Mouse (Mus musculus): Measurements from ENCODE around the gene Uxs1. TPM values are rescaled to one million over a fixed set of nuclear protein-coding genes. Genes with fewer than 3 reads are reported as not detected.

Gene Uxs1
- total and polyA plus RNA-seq, 2 experiments from 2014 or later, result 5.3 to 10.4 TPM

- H3K9ac ChIP-seq (replicated peaks; ENCODE audit: low read depth, low read length), result no peak overlapping the region
- H3K4me2 ChIP-seq (ENCODE audit: low read depth, low read length), result no peak overlapping the region
- ATAC-seq (ENCODE audit: insufficient read depth, low read depth) (no peak), DNase-seq (ENCODE audit: low spot score) (no peak)
- H3K4me3 ChIP-seq (ENCODE audit: low read depth, low read length), result no peak overlapping the region
- peaks cover 16% of the 10 kb centered on the region for H3K36me3 ChIP-seq (replicated peaks; ENCODE audit: control insufficient read depth, insufficient read depth, low read length)
- TF ChIP-seq CTCF (IDR thresholded peaks at IDR 0.05; ENCODE audit: low read depth), result no peak
- TF ChIP-seq EP300 (IDR thresholded peaks at IDR 0.05; ENCODE audit: low read depth), result no peak
- no peaks in the 10 kb centered on the region for H3K4me1 ChIP-seq (ENCODE audit: control insufficient read depth, insufficient read depth)
- H3K27me3 ChIP-seq (ENCODE audit: control insufficient read depth, insufficient read depth, low read length), result no peaks in the 10 kb centered on the region
- no peaks in the 10 kb centered on the region for H3K9me3 ChIP-seq (replicated peaks; ENCODE audit: control insufficient read depth, low read length)
- 83% methylated on average over 8 of the region's 8 CpGs for WGBS
- no peak overlapping the region for H3K27ac ChIP-seq (ENCODE audit: low read depth)
Measured at GRCm38 (mm10) chr1:43754448-43755312, 72.9 kb downstream of the Uxs1 start.

- no peak overlapping the region for H3K27ac ChIP-seq (ENCODE audit: low read depth)
- DNase-seq (ENCODE audit: low spot score) (no peak), ATAC-seq (ENCODE audit: insufficient read depth, low read depth) (no peak)
- H3K4me1 ChIP-seq (ENCODE audit: control insufficient read depth, insufficient read depth), result no peaks in the 10 kb centered on the region
- no peaks in the 10 kb centered on the region for H3K27me3 ChIP-seq (ENCODE audit: control insufficient read depth, insufficient read depth, low read length)
- H3K9ac ChIP-seq (replicated peaks; ENCODE audit: low read depth, low read length), result no peak overlapping the region
- H3K4me3 ChIP-seq (ENCODE audit: low read depth, low read length), result no peak overlapping the region
- TF ChIP-seq EP300 (IDR thresholded peaks at IDR 0.05; ENCODE audit: low read depth) (no peak), CTCF (IDR thresholded peaks at IDR 0.05; ENCODE audit: low read depth) (no peak)
- H3K9me3 ChIP-seq (replicated peaks; ENCODE audit: control insufficient read depth, low read length), result no peaks in the 10 kb centered on the region
- 90% methylated on average over 10 of the region's 10 CpGs for WGBS
- no peaks in the 10 kb centered on the region for H3K36me3 ChIP-seq (replicated peaks; ENCODE audit: control insufficient read depth, insufficient read depth, low read length)
- H3K4me2 ChIP-seq (ENCODE audit: low read depth, low read length), result no peak overlapping the region
Measured at GRCm38 (mm10) chr1:43738519-43738894, 89.1 kb downstream of the Uxs1 start.

DNA sequence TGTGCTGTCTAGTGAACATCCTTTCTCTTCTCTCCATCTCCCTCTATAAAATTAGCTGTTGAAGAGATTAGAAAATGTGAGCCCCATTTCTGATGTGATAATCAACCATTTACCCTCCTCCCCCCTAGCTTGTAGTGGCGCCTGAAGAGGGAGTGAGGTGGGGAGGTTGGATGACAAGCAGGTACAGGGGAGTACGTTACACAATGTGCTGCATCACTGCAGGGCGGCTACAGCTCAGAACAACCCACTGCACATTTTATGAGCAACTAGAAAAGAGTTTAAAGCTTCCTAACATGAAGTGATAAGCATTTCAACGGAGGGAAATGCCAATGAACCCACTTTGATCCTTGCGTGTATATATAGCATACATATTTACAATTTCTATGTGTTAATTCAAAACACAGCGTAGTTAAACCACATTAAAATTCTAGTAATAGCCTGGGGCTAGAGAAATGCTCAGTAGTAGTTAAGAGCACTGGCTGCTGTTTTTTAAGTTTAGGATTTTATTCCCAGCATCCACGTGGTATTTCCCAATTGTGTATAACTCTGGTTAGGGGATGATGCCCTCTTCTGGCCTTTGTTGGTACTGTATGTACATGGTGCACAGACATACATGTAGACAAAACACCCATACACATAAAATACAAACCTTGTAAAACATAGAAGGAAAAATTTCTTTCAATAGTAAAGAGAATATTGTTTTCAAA lies 89.6 kb downstream of the Uxs1 start:
- Histone ChIP-seq H3K9me3 (replicated peaks; ENCODE audit: control insufficient read depth, low read length) (no peaks in the 10 kb centered on the region), H3K4me2 (ENCODE audit: low read depth, low read length) (no peak overlapping the region), H3K4me3 (ENCODE audit: low read depth, low read length) (no peak overlapping the region), H3K4me1 (ENCODE audit: control insufficient read depth, insufficient read depth) (no peaks in the 10 kb centered on the region), H3K9ac (replicated peaks; ENCODE audit: low read depth, low read length) (no peak overlapping the region), H3K27ac (ENCODE audit: low read depth) (no peak overlapping the region), H3K27me3 (ENCODE audit: control insufficient read depth, insufficient read depth, low read length) (no peaks in the 10 kb centered on the region), H3K36me3 (replicated peaks; ENCODE audit: control insufficient read depth, insufficient read depth, low read length) (no peaks in the 10 kb centered on the region)
- DNase-seq (ENCODE audit: low spot score) (no peak), ATAC-seq (ENCODE audit: insufficient read depth, low read depth) (no peak)
- WGBS, result 70% methylated on average over 7 of the region's 7 CpGs
- peak; percentile 78 for TF ChIP-seq CTCF (IDR thresholded peaks at IDR 0.05; ENCODE audit: low read depth)
- TF ChIP-seq EP300 (IDR thresholded peaks at IDR 0.05; ENCODE audit: low read depth), result no peak

DNA sequence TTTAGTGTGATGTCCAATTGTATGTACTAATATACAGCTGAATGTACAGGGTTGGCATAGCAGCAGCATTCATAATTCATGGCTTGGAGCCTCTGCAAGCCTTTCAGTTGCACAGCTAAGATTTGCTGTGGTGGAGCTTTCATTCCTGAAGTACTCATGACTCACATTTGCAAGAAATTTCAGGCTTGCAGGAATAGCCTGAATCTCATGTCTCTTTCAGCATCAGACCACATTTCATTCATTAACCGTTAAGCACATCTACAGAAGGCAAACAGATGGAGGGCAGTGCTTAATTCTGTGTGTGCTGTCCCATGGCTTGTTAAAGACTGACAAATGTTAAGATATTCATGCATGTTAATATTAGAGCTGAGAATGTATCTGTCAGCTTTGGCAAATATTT lies 94.9 kb downstream of the Uxs1 start:
- no peak for TF ChIP-seq EP300 (IDR thresholded peaks at IDR 0.05; ENCODE audit: low read depth)
- TF ChIP-seq CTCF (IDR thresholded peaks at IDR 0.05; ENCODE audit: low read depth), result no peak
- H3K4me1 ChIP-seq (ENCODE audit: control insufficient read depth, insufficient read depth), result peaks cover 7% of the 10 kb centered on the region; the same call in 1 of the 2 replicates
- H3K27ac ChIP-seq (ENCODE audit: low read depth), result no peak overlapping the region
- H3K9ac ChIP-seq (replicated peaks; ENCODE audit: low read depth, low read length), result no peak overlapping the region
- H3K27me3 ChIP-seq (ENCODE audit: control insufficient read depth, insufficient read depth, low read length), result no peaks in the 10 kb centered on the region
- no peaks in the 10 kb centered on the region for H3K36me3 ChIP-seq (replicated peaks; ENCODE audit: control insufficient read depth, insufficient read depth, low read length)
- H3K9me3 ChIP-seq (replicated peaks; ENCODE audit: control insufficient read depth, low read length), result no peaks in the 10 kb centered on the region
- H3K4me3 ChIP-seq (ENCODE audit: low read depth, low read length), result no peak overlapping the region
- H3K4me2 ChIP-seq (ENCODE audit: low read depth, low read length), result no peak overlapping the region
- DNase-seq (ENCODE audit: low spot score) (no peak), ATAC-seq (ENCODE audit: insufficient read depth, low read depth) (no peak)
- WGBS, result 80% methylated on average over 1 of the region's 1 CpGs

- no peak overlapping the region for H3K4me2 ChIP-seq (ENCODE audit: low read depth, low read length)
Measured at GRCm38 (mm10) chr1:43732100-43732499, 95.5 kb downstream of the Uxs1 start.

More at GRCm38 (mm10) chr1:43732100-43732499, 95.5 kb downstream of the Uxs1 start:
- Histone ChIP-seq H3K27me3 (ENCODE audit: control insufficient read depth, insufficient read depth, low read length) (no peaks in the 10 kb centered on the region), H3K36me3 (replicated peaks; ENCODE audit: control insufficient read depth, insufficient read depth, low read length) (no peaks in the 10 kb centered on the region), H3K27ac (ENCODE audit: low read depth) (no peak overlapping the region), H3K9me3 (replicated peaks; ENCODE audit: control insufficient read depth, low read length) (no peaks in the 10 kb centered on the region), H3K4me3 (ENCODE audit: low read depth, low read length) (no peak overlapping the region), H3K9ac (replicated peaks; ENCODE audit: low read depth, low read length) (no peak overlapping the region), H3K4me1 (ENCODE audit: control insufficient read depth, insufficient read depth) (peaks cover 7% of the 10 kb centered on the region; the same call in 1 of the 2 replicates)
- WGBS, result 83% methylated on average over 4 of the region's 4 CpGs
- TF ChIP-seq EP300 (IDR thresholded peaks at IDR 0.05; ENCODE audit: low read depth), result no peak
- TF ChIP-seq CTCF (IDR thresholded peaks at IDR 0.05; ENCODE audit: low read depth), result peak; percentile 17; the same call in 1 of the 2 replicates
- no peak for DNase-seq (ENCODE audit: low spot score)
- no peak for ATAC-seq (ENCODE audit: insufficient read depth, low read depth)
